Mouse (Mus musculus): ENCODE measurements around the gene Clip1.

GRCm38 (mm10) chr5:123696244-123696643 is 11.8 kb upstream of the Clip1 start:
- no peak for TF ChIP-seq POLR2A (IDR thresholded peaks at IDR 0.05; ENCODE audit: extremely low read depth, insufficient read depth, low read length)
- TF ChIP-seq CTCF (IDR thresholded peaks at IDR 0.05; ENCODE audit: extremely low read depth, insufficient read depth, low read length), result no peak
